Mouse (Mus musculus): Measurements from ENCODE around the gene Adamts1. TPM values are rescaled to one million over a fixed set of nuclear protein-coding genes. Genes with fewer than 3 reads are reported as not detected.

Gene Adamts1
- polyA plus RNA-seq, 1 experiment, result not detected

- no peak for TF ChIP-seq GATA1 (IDR thresholded peaks at IDR 0.05; ENCODE audit: low read length)
These were observed 7.2 kb downstream of the Adamts1 start for GRCm38 (mm10) chr16:85795731-85796130.

GRCm38 (mm10) chr16:85793166-85793830 lies 9.6 kb downstream of the Adamts1 start:
- TF ChIP-seq GATA1 (IDR thresholded peaks at IDR 0.05; ENCODE audit: low read length), result no peak

- TF ChIP-seq GATA1 (IDR thresholded peaks at IDR 0.05; ENCODE audit: low read length), result no peak
These were observed 21.8 kb downstream of the Adamts1 start for GRCm38 (mm10) chr16:85781076-85781475.

GRCm38 (mm10) chr16:85779775-85780174 lies 23.1 kb downstream of the Adamts1 start:
- TF ChIP-seq GATA1 (IDR thresholded peaks at IDR 0.05; ENCODE audit: low read length), result no peak

GRCm38 (mm10) chr16:85772272-85772671 lies 30.6 kb downstream of the Adamts1 start:
- TF ChIP-seq GATA1 (IDR thresholded peaks at IDR 0.05; ENCODE audit: low read length), result no peak

- no peak for TF ChIP-seq GATA1 (IDR thresholded peaks at IDR 0.05; ENCODE audit: low read length)
These were observed 35.6 kb downstream of the Adamts1 start for GRCm38 (mm10) chr16:85767341-85767740.

- TF ChIP-seq GATA1 (IDR thresholded peaks at IDR 0.05; ENCODE audit: low read length), result no peak
These were observed 37.2 kb downstream of the Adamts1 start for GRCm38 (mm10) chr16:85765697-85766096.

- TF ChIP-seq GATA1 (IDR thresholded peaks at IDR 0.05; ENCODE audit: low read length), result no peak
These were observed 37.7 kb downstream of the Adamts1 start for GRCm38 (mm10) chr16:85765167-85765566.

- TF ChIP-seq GATA1 (IDR thresholded peaks at IDR 0.05; ENCODE audit: low read length), result no peak
These were observed 40.8 kb downstream of the Adamts1 start for GRCm38 (mm10) chr16:85762052-85762665.

GRCm38 (mm10) chr16:85760961-85761580 lies 41.8 kb downstream of the Adamts1 start:
- TF ChIP-seq GATA1 (IDR thresholded peaks at IDR 0.05; ENCODE audit: low read length), result no peak

GRCm38 (mm10) chr16:85756101-85756819 lies 46.7 kb downstream of the Adamts1 start:
- no peak for TF ChIP-seq GATA1 (IDR thresholded peaks at IDR 0.05; ENCODE audit: low read length)

- no peak for TF ChIP-seq GATA1 (IDR thresholded peaks at IDR 0.05; ENCODE audit: low read length)
These were observed 53.6 kb downstream of the Adamts1 start for GRCm38 (mm10) chr16:85749335-85749734.

GRCm38 (mm10) chr16:85747589-85748360 lies 55.1 kb downstream of the Adamts1 start:
- TF ChIP-seq GATA1 (IDR thresholded peaks at IDR 0.05; ENCODE audit: low read length), result no peak

GRCm38 (mm10) chr16:85746386-85746785 lies 56.5 kb downstream of the Adamts1 start:
- TF ChIP-seq GATA1 (IDR thresholded peaks at IDR 0.05; ENCODE audit: low read length), result no peak

Other genes starting within 250 kb of the Adamts1 start
- gene Cyyr1, start 249.7 kb downstream of the Adamts1 start, polyA plus RNA-seq (2012), result not detected in 2 replicates
- gene Adamts5, start 98.7 kb upstream of the Adamts1 start, polyA plus RNA-seq (2012), result 1.4 and 1.6 TPM in 2 replicates